Mouse (Mus musculus) stomach, postnatal 0 days (tissue): Measurements from ENCODE around the gene Asb5.

ENCODE experiments used
- CTCF ChIP-seq: IDR thresholded peaks from 2 replicates; pipeline ENCODE4 v1.5.1; 2016; ENCODE audit warnings: antibody characterized with exemption, low read depth, mild to moderate bottlenecking, moderate library complexity
- EP300 ChIP-seq: optimal IDR thresholded peaks from 2 replicates; pipeline ENCODE3; 2016; ENCODE audit warnings: antibody characterized with exemption

GRCm38 (mm10) chr8:54493110-54493509 is 36.3 kb upstream of the Asb5 start:
- TF ChIP-seq CTCF (peak; percentile 91), EP300 (no peak)
